Mouse (Mus musculus) 3134 (cell line): ENCODE measurements around the gene Zzef1.
"Not testable (repeated sequence)": the region's sequence is repeated elsewhere in the genome, so short reads cannot be mapped to it uniquely, and the experiment has no call there.

Source experiments
- DNase-seq: peaks from one replicate; pipeline ENCODE4 v3.0.0-alpha.2; 2011; ENCODE audit warnings: low spot score; ENCODE audit not compliant: insufficient read length; ENCODE audit errors: extremely low read depth

The Zzef1 gene

DNA sequence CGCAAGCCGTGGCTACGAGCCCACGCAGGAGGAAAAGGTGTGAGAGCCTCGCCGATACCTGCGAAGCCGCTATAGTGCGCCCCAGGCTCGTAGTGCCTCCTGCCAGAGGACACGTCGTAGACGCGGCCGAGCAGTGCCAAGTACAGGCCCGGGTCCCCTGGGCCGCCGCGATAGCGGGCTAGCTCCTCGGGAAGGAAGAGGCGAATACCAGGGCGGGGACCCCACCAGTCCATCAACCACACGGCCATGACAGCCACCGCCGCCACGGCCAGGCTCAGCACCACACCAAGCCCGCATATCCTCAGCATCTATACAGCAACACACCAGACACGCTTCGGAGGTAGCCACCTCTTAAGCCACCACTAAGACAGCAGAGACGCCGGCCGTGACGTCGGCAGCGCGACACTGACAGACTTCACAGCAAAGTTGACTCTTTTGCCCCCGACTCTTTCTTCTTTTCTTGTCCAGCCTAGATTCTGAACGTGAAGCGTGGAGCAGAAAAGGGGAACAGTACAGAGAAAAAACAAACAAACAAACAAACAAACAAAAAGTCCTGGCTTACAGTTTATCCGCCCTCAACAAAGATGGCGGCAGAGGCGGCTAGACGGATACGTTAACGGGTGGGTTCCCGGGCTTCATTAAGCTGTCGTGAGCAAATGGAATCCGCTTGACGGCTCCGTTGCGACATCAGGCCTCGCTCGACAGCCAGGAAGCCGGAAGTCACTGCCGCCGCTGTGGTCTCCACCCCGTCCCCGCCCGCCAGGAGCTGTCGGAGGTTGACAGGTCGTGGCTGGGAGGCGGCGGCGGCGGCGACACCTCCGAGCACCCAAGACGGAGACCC, at the start of gene Zzef1, which contains the start of gene Cyb5d2:
Gene Zzef1, plus strand, starts transcription at position 772 of the 841 bp plus-strand sequence.
Gene Cyb5d2, minus strand, starts transcription at position 688 of the 841 bp plus-strand sequence.
- DNase-seq: peak; percentile 93

DNA sequence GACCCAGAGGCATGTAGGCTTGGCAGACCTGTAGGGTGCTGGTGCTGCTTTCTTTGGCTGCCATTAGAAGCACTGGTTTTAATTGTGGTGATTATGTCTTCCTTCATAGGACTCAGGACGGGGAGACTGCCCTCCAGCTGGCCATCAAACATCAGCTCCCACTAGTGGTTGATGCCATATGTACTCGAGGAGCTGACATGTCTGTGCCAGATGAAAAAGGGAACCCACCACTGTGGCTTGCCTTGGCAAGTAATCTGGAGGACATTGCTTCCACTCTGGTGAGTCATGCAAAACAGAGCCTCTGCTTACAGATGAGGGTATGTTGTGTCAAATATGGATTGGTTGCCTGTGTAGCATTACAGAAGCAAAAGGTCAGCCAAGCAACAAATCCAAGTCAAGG, 44.1 kb upstream of the Zzef1 start:
- DNase-seq: peak; percentile 63

DNA sequence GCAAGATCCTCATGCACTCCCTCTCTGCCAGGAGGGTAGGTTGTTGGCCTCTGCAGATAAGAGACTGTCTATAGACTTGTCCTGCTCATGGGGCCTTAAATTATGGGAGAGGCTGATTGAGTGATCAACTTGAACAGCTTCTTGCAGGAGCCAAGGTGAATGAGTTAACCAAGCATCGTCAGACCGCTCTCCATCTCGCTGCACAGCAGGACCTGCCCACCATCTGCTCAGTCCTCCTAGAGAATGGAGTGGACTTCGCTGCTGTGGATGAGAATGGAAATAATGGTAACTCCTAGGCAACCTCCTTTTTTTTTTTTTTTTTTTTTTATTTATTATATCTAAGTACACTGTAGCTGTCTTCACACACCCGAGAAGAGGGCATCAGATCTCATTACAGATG, 37.7 kb upstream of the Zzef1 start:
- no peak for DNase-seq

DNA sequence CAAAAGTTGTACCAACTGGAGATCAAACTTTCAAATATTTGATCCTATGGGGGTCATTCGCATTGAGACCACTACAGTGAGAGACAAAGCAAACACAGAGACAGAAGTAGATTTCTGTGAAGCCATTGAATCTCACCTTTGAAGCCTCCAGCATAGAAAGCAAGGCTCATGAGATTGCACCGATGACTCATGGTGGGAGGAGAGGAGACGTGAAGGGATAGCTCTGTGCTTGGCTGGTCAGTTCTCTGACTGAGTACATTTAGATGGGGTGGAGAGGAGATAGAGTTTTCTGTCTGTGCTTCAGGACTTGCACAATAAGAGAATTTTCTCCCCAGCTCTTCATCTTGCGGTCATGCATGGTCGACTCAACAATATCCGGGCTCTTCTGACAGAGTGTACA, 36.4 kb upstream of the Zzef1 start:
- no peak for DNase-seq

DNA sequence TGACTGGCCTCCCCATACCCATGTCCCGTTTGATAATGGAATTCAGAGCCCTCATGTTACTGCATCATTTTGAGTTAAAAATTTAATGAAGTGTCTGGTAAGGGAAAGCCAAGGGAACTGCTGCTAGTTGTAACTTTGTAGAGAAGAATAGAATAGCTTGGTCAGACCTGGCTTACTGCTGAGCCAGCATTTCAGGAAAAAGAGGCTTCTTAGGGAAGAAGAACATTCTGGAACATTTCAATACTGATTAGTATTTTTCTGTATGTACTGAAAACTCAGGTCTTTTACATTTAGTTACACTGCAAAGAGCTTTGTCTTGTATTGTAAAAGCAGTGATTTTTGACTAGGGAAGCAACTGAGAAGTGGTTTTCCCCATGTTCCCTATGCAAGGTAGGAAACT, 35.2 kb upstream of the Zzef1 start:
- DNase-seq: no peak

DNA sequence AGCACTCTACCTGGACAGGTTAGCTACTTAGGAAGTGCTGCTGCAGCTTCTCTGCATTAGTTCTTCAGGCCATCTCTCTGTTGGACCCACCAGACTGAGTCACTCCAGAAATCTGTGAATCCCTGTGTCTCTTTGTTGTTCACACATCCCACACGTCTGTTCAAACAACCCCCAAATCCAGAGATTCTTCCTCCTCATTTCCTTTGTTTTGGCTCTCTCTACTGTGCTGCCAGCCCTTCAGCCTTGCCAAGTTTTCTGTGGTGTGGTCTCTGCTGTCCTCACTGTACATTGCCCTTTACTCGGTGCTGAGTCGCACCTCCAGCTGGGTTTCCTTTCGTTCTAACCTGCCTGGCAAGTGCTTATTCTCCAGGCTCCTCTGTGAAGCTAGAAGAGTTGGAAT, 31.8 kb upstream of the Zzef1 start:
- DNase-seq: no peak

DNA sequence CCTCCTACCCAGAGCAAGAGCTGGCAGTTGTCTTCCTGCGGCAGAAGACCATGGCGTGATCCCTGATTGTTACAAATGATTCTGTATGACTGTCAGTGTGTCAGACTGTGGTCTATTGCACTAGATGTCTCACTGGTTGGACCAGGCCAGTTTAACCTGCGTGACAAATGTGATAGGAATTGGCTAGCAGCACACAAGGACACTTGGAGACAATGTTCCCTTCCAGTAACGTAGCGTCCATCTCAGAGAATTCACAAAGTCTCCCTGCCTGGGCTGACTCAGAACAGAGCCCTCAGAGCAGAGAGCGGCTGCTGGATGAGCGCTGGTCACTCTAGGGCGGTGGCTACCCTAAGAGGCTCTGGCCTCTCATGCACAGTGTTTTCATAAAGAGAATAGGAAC, 28.3 kb upstream of the Zzef1 start:
- DNase-seq: no peak

- DNase-seq: no peak
Measured at GRCm38 (mm10) chr11:72769061-72769460, 27.0 kb upstream of the Zzef1 start.

DNA sequence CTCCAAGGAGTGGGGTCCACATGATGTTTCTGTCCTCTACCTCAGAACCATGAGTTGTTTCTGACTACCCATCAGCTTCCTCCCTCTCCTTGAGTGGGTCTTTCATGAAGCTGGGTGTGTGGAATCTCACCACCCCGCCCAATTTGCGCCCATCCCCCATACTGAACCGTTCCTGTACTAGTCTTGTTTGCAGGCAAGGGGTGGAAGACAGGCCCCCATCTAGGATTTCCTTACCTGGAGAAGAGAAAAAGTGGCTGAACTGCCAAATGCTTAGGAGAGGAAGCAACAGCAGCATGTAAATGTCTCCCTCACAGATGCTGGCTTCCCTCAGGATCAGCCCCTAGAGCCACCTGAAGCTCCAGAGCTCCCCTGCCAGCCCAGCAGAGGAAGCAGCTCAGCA, 25.7 kb upstream of the Zzef1 start:
- no peak for DNase-seq

DNA sequence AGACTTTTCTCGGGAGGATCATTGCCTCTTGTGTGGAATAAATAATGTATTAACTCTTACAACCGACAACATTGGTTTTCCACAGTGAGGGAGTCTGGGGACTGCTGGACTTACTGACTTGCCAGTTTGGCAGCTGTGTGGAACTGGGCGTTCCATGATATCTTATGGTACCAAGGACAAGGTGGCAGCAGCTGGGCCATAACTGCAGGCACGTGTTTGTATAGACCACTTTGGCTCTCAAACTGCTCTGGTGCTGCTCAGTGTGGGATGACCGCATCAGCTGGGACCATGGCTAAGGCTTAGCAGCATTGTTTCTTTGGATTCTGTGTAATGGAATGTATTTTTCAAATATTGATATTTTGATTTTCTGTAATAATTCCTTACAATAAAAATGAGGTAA, 25.2 kb upstream of the Zzef1 start:
- DNase-seq: no peak

DNA sequence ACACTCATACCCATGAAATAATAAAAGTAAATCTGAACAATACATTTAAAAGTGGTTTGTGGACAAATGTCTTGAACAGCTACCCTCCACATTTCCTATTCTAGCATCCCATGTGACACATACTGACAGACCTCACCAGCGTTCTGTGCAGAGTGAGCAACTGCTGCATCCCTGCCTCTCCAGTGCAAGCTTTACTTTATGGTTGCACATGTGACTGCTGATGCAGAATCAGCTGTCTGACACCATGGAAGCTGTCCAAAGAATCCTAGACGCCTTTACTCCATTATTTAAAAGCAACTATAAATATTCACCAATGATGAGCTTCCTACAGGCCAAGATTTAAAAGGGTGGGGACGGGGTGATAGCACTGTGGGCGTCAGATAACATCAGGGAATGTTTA, 24.6 kb upstream of the Zzef1 start:
- DNase-seq: no peak

DNA sequence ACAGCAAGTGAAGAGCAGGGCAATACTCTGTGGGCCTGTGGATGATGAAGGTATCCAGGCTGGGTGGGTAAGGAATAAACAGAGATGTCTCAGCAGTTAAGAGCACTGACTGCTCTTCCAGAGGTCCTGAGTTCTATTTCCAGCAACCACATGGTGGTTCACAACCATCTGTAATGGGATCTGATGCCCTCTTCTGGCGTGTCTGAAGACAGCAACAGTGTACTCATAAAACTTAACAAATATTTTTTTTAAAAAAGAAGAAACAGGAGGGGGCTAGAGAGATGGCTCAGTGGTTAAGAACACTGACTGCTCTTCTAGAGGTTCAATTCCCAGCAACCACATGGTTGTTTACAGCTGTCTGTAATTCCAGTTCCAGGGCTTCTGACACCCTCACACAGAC, 23.4 kb upstream of the Zzef1 start:
- not testable (repeated sequence) for DNase-seq

- no peak for DNase-seq
Measured at GRCm38 (mm10) chr11:72778957-72779356, 17.1 kb upstream of the Zzef1 start.

- DNase-seq: no peak
Measured at GRCm38 (mm10) chr11:72782103-72782502, 13.9 kb upstream of the Zzef1 start.

DNA sequence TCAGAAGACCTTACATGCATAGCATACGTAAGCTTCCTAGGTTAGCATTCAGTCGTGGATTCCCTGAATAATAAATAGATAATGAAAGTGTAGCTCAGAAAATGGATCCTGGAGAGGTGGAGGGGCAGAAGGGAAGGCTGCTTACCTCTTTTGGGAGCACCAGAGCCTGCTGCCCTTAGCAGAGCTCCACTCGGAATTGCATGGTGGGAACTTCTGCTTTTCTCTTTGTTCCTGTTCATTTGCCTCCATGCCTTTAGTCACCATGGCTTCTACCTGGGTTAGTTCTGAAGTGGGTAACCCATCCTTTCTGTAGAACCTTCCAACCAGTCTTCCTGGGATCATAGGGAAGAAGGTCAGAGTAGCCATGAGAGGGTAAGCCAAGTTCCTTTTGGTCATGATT, 13.5 kb upstream of the Zzef1 start:
- no peak for DNase-seq

DNA sequence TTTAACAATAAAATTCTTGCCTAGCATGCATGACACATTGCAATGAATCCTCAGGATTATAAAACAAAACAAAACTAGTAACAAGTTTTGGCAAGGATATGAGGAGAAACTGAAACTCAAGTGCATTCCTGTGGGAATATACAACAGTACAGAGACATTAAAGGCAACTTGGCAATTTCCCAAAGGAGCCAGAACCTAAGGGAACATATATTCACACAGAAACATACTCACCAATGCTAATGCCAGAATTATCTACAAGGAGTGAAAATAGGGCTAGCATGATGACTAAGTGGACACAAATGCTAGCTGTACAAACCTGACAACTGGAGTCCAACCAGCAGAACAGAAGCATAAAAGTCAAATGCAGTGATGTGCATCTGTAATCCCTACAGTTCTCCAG, 4.0 kb upstream of the Zzef1 start:
- peak; percentile 48 for DNase-seq

GRCm38 (mm10) chr11:72795149-72795454, 924 bp upstream of the Zzef1 start:
- DNase-seq: no peak

GRCm38 (mm10) chr11:72796296-72796687, 266 bp downstream of the Zzef1 start:
- no peak for DNase-seq

GRCm38 (mm10) chr11:72796773-72797338, 830 bp downstream of the Zzef1 start:
- DNase-seq: no peak

DNA sequence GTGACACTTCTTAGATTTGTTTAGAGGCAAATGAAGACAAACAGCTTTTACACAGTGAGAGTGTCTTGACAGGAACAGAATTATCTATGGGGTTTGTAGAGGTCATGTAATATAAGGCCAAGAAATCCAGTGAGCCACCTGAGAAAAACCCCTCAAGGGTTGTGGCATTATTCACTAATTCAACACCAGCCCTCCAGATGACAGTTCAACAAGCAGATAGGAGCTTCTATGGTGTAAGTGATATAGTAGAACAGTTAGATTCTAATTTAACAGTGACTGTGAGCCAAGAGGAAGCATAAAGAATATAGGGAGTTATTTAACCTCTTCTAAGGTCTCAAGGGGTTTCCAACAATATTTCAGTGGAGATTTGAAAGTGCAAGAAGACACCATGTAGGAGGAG, 2.1 kb downstream of the Zzef1 start:
- no peak for DNase-seq

DNA sequence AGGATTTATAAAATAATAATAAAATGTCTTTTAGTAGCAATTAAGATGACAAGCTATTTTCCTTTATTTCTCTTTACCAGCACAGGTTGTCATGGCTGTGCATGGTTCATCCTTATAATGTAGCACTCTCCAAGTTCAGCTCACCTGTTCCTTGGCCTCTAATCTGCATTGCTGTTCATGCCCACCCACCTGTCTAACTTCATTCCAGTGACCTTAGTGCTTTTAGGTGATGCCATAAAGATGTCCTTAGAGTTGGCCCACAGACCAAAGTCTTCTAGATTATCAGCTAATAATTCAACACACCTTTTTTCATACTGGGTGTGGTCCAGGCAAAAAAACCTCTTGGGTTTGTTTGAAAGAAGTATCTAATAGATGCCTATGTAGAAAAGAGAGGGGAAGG, 5.2 kb downstream of the Zzef1 start:
- DNase-seq: no peak

- no peak for DNase-seq
Measured at GRCm38 (mm10) chr11:72803038-72803437, 7.0 kb downstream of the Zzef1 start.

DNA sequence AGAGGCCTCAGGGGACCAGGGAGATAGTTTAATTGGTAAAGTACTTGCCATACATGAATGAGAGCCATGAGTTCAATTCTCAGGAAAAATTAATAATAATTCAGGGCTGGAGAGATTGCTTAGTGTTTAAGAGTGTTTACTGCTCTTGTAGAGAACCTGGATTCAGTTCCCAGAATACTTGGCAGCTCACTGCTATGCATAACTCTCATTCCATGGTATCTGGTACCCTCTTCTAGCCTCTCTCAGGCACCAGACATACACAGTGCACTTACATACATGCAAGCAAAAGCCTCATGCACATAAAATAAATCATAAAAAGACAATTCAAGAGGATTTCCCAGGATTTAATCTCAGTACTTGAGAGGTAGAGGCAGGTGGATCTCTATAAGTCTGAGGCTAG, 8.6 kb downstream of the Zzef1 start:
- DNase-seq: no peak
